Mouse (Mus musculus): ENCODE results near the gene Mdm2.

GRCm38 (mm10) chr10:117730637-117731203 lies 20.2 kb upstream of the Mdm2 start:
- TF ChIP-seq POLR2A (IDR thresholded peaks at IDR 0.05; ENCODE audit: control insufficient read depth, extremely low read depth, insufficient read depth, low read length, poor library complexity) (no peak), CTCF (IDR thresholded peaks at IDR 0.05; ENCODE audit: borderline replicate concordance, control insufficient read depth, extremely low read depth, insufficient read depth, low read length, poor library complexity) (no peak)

Measured in thymus, adult 2 months (tissue).